8 mouse cellular contexts compared by ENCODE assay signal in genomic region chr1:93635580-93636192, GRCm38 (mm10). TPM values are rescaled to one million over a fixed set of nuclear protein-coding genes. Genes with fewer than 3 reads are reported as not detected.
DNase-seq lines count a peak whose midpoint lies in the region; ATAC-seq lines count a peak whose summit lies in the region.

No protein-coding gene starts in this region.

- H3K9ac ChIP-seq in lung, embryonic 16.5 days (ENCODE audit: low read length): peak overlapping the region; percentile 94

- H3K4me1 ChIP-seq in lung, embryonic 16.5 days (replicated peaks; ENCODE audit: control insufficient read depth, insufficient read depth, low read length): peaks cover 9% of the 10 kb centered on the region

- no peaks in the 10 kb centered on the region for H3K27me3 ChIP-seq in lung, embryonic 16.5 days (ENCODE audit: control insufficient read depth, insufficient read depth, low read depth, low read length)

- H3K36me3 ChIP-seq in lung, embryonic 16.5 days (ENCODE audit: control insufficient read depth, insufficient read depth, low read length): peaks cover 3% of the 10 kb centered on the region

- no peaks in the 10 kb centered on the region for H3K9me3 ChIP-seq in lung, embryonic 16.5 days (ENCODE audit: control insufficient read depth, low read length)

- H3K27ac ChIP-seq in lung, embryonic 16.5 days (ENCODE audit: low read length): peak overlapping the region; percentile 96

- WGBS in lung, embryonic 16.5 days: under 1% methylated on average over 44 of the region's 44 CpGs

- peak; percentile 99 for DNase-seq in MN1 (ENCODE audit: low spot score)
- peak; percentile 98 for DNase-seq in cerebellum, adult 8-10 months
- DNase-seq in forelimb bud, embryonic 11.5 days (ENCODE audit: low read depth, low spot score): peak; percentile 99
- peak; percentile 99 for DNase-seq in layer of hippocampus, adult 9-10 months (ENCODE audit: low spot score)
- peak; percentile 84 for DNase-seq in ovary, postnatal 10 days (ENCODE audit: low spot score)
- peak; percentile 93 to 97 for DNase-seq in thymus, postnatal 10 days (ENCODE audit: low spot score in 2 of 2)

- peak overlapping the region; percentile 97 for H3K4me3 ChIP-seq in lung, embryonic 16.5 days (ENCODE audit: low read length)

- peak; percentile 99 for ATAC-seq in hematopoietic stem cell, adult 5-6 weeks (replicated peaks in 1 of 2; ENCODE audit: insufficient read depth in 1 of 2, low FRiP score in 2 of 2, low TSS enrichment in 1 of 2, low read depth in 1 of 2, poor library complexity in 2 of 2, severe bottlenecking in 2 of 2)
- peak; percentile 98 for ATAC-seq in lung, embryonic 16.5 days (ENCODE audit: low read depth)

- H3K4me2 ChIP-seq in lung, embryonic 16.5 days (ENCODE audit: low read depth, low read length): peak overlapping the region; percentile 81

RNA-seq across cellular contexts. Expression of gene Stk25, which starts 22.8 kb away (rescaled TPM):
- 47.5 and 59.3 TPM in 2 replicates for total RNA-seq in hematopoietic stem cell, adult 5-6 weeks (2017)
- polyA plus RNA-seq in lung, embryonic 16.5 days (2015; fragmentation: Nextera tagmentation; extraction: Ambion mirVana): 176 and 183 TPM in 2 replicates

RNA-seq across cellular contexts. Expression of gene Bok, which starts 49.8 kb away (rescaled TPM):
- total RNA-seq in hematopoietic stem cell, adult 5-6 weeks (2017): 1.6 and 2.6 TPM in 2 replicates
- 65.9 and 68.1 TPM in 2 replicates for polyA plus RNA-seq in lung, embryonic 16.5 days (2015; fragmentation: Nextera tagmentation; extraction: Ambion mirVana)

Comparison
In these comparisons a context has a peak if more than half of its experiments do, and no peak if none do; other contexts are left out.
1. Peak in every context shown above with its lines: DNase-seq, ATAC-seq, H3K4me3 ChIP-seq and H3K27ac ChIP-seq.